Mouse (Mus musculus) cerebellum, adult 2 months (tissue): ENCODE results near the gene Tbl1xr1.

Source experiments
- CTCF ChIP-seq: fragments of 200-500 bp; IDR thresholded peaks from 2 replicates; pipeline ENCODE4 v1.5.1; 2011; ENCODE audit warnings: low read depth, mild to moderate bottlenecking, control low read depth, low read length, moderate library complexity, borderline replicate concordance; ENCODE audit not compliant: insufficient read depth
- POLR2A ChIP-seq: fragments of 200-500 bp; IDR thresholded peaks from 2 replicates; pipeline ENCODE4 v1.6.1; 2011; ENCODE audit warnings: low read length, control low read depth, borderline replicate concordance; ENCODE audit not compliant: insufficient read depth

DNA sequence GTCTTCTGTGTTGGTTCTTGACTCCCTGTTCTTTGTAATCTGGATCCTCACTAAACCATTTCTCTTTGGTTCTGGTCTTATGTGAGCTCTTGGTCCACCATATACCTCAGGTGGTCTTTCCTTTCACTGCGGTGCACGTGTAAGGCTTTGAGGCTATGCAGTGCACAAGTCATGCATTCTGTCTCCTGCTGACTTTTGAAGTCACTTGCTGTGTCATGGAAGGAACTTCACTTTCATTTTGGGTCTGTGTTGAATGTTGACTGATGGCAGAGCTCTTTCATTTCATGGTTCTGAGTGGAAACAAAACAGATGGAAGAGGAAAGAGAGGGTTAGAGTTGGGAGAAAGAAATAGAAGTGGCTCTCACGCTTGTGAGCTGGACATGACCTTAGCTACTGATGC, 13.4 kb downstream of the Tbl1xr1 start:
- TF ChIP-seq POLR2A (no peak), CTCF (no peak)
